Mouse (Mus musculus): ENCODE measurements around the gene Hp.
A peak's percentile ranks its signal among the peaks of the same experiment; 100 is the strongest.

Gene Hp

GRCm38 (mm10) chr8:109578900-109579301 lies at the start of gene Hp:
TSS of gene Hp (minus strand) at chr8:109579172.
- DNase-seq: no peak

- no peak for DNase-seq
These were observed 49.7 kb upstream of the Hp start for GRCm38 (mm10) chr8:109628638-109629037.

GRCm38 (mm10) chr8:109615569-109615968 lies 36.6 kb upstream of the Hp start:
- DNase-seq: no peak

GRCm38 (mm10) chr8:109614243-109615210 lies 35.6 kb upstream of the Hp start, which contains the start of gene Pkd1l3:
TSS of gene Pkd1l3 (plus strand) at chr8:109614517.
- no peak for DNase-seq

GRCm38 (mm10) chr8:109609153-109609502 lies 30.2 kb upstream of the Hp start:
- DNase-seq: peak; percentile 18

GRCm38 (mm10) chr8:109608271-109609152 lies 29.5 kb upstream of the Hp start, which contains the start of gene Dhodh:
TSS of gene Dhodh (minus strand) at chr8:109608673.
- DNase-seq: peak; percentile 96

- no peak for DNase-seq
These were observed 28.7 kb upstream of the Hp start for GRCm38 (mm10) chr8:109607650-109608049.

- DNase-seq: no peak
These were observed 27.8 kb upstream of the Hp start for GRCm38 (mm10) chr8:109606725-109607124.

- peak; percentile 24 for DNase-seq
These were observed 16.9 kb upstream of the Hp start for GRCm38 (mm10) chr8:109595854-109596253.

GRCm38 (mm10) chr8:109593117-109593788 lies 14.3 kb upstream of the Hp start:
- DNase-seq: no peak

GRCm38 (mm10) chr8:109592164-109592563 lies 13.2 kb upstream of the Hp start:
- no peak for DNase-seq

- DNase-seq: no peak
These were observed 12.4 kb upstream of the Hp start for GRCm38 (mm10) chr8:109591367-109591766.

- DNase-seq: no peak
These were observed 11.9 kb upstream of the Hp start for GRCm38 (mm10) chr8:109590901-109591300.

GRCm38 (mm10) chr8:109586972-109587504 lies 8.1 kb upstream of the Hp start:
- DNase-seq: peak; percentile 74

- DNase-seq: no peak
These were observed 6.7 kb upstream of the Hp start for GRCm38 (mm10) chr8:109585652-109586051.

GRCm38 (mm10) chr8:109584830-109585229 lies 5.9 kb upstream of the Hp start:
- no peak for DNase-seq

- DNase-seq: no peak
These were observed 5.3 kb upstream of the Hp start for GRCm38 (mm10) chr8:109584293-109584692.

- no peak for DNase-seq
These were observed 2.7 kb downstream of the Hp start for GRCm38 (mm10) chr8:109576311-109576710.

GRCm38 (mm10) chr8:109571139-109571538 lies 7.8 kb downstream of the Hp start:
- no peak for DNase-seq

GRCm38 (mm10) chr8:109565498-109566333 lies 13.3 kb downstream of the Hp start, which contains the start of the genes Dhx38 and Txnl4b:
TSS of gene Dhx38 (minus strand) at chr8:109565861.
TSS of gene Txnl4b (plus strand) at chr8:109565892.
- DNase-seq: peak; percentile 99

- no peak for DNase-seq
These were observed 14.2 kb downstream of the Hp start for GRCm38 (mm10) chr8:109564766-109565165.

Measured in kidney, adult 11 months (tissue).